Mouse (Mus musculus) heart, embryonic 16.5 days (tissue): ENCODE results near the gene Rpa1. TPM values are rescaled to one million over a fixed set of nuclear protein-coding genes. Genes with fewer than 3 reads are reported as not detected.
"Not testable (repeated sequence)": the region's sequence is repeated elsewhere in the genome, so short reads cannot be mapped to it uniquely, and the experiment has no call there.

ENCODE experiments used
- ATAC-seq: fragments of 200-750 bp; cut with Nextera tagmentation; replicated peaks from 2 replicates; pipeline ENCODE4 v1.8.0; 2017; ENCODE audit warnings: moderate number of reproducible peaks; ENCODE audit not compliant: insufficient read depth, low FRiP score; ENCODE audit errors: extremely low read depth
- H3K27ac ChIP-seq: fragments of 300-500 bp; sonication (generic); 2 replicates; pipeline ENCODE4 v1.5.1; 2014; ENCODE audit warnings: mild to moderate bottlenecking, low read length, control low read depth, moderate library complexity
- H3K27me3 ChIP-seq: fragments of 300-500 bp; sonication (generic); 2 replicates; pipeline ENCODE4 v1.6.1; 2014; ENCODE audit warnings: low read length, mixed read lengths; ENCODE audit not compliant: control insufficient read depth, insufficient read depth
- H3K36me3 ChIP-seq: fragments of 300-500 bp; sonication (generic); 2 replicates; pipeline ENCODE4 v1.6.1; 2014; ENCODE audit not compliant: control insufficient read depth, insufficient read depth
- H3K4me1 ChIP-seq: fragments of 300-500 bp; sonication (generic); 2 replicates; pipeline ENCODE4 v1.6.1; 2014; ENCODE audit warnings: low read length, mixed read lengths; ENCODE audit not compliant: control insufficient read depth, insufficient read depth
- H3K4me2 ChIP-seq: fragments of 300-500 bp; sonication (generic); 2 replicates; pipeline ENCODE4 v1.6.1; 2014; ENCODE audit warnings: low read depth, mild to moderate bottlenecking, control low read depth, low read length
- H3K4me3 ChIP-seq: fragments of 300-500 bp; sonication (generic); 2 replicates; pipeline ENCODE4 v1.5.1; 2014; ENCODE audit warnings: mild to moderate bottlenecking, control low read depth, low read length
- H3K9ac ChIP-seq: fragments of 300-500 bp; sonication (generic); 2 replicates; pipeline ENCODE4 v1.6.1; 2014; ENCODE audit warnings: low read length, control low read depth
- H3K9me3 ChIP-seq: fragments of 300-500 bp; sonication (generic); replicated peaks from 2 replicates; pipeline ENCODE4 v1.6.1; 2016; ENCODE audit warnings: low read length; ENCODE audit not compliant: control insufficient read depth
- WGBS: fragments of 180-500 bp; shearing (Covaris S2); extraction: QIAGEN DNeasy Blood & Tissue Kit; methylation state at CpG from one replicate; pipeline ENCODE4 v1.1.7; 2014; 5-methylcytosine and 5-hydroxymethylcytosine counted together
- polyA plus RNA-seq: library from polyadenylated mRNA; unstranded; fragments of >200 nt; fragmentation: Nextera tagmentation; extraction: Ambion mirVana; gene quantifications from 2 replicates; pipeline ENCODE4 v1.2.1, GENCODE M21; 2015

The Rpa1 gene
- polyA plus RNA-seq = 95.1 and 96.0 TPM in 2 replicates

DNA sequence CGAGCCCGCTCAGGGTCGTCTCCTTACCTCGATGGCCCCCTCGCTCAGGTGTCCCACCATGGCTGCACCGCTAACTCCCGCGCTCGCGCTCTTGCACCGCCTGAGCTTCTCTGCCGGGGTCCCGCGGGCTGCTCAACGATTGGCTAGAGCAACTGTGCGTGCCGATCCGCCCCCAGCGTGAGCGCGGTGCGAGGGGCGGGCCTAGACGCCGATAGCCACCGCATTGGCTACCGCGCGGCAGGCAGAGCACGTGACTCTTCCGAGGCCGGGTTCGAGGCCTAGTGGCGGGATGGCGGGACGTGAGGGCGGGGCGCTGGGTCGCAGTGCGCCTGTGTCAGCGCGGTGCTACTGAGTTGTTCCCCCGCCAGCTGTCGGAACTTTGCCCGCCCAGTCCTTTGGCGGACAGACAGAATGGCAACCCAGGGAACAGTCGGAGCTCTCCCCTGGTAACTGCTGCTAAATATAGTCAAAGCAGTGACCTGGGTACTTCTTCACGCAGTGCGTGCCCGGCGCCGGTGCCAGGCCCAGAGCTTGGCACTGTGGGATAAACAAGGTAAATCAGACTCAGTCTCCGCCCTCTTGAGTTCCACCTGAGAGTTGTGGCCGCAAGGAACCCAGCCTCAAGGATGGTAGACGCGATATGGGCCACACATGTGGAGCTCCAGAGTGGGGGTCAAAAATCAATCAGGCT is at the start of gene Rpa1, which contains the start of gene Smyd4:
Gene Rpa1 (minus strand): TSS at position 126 of the 691 bp plus-strand sequence.
Gene Smyd4 (plus strand): TSS at position 235 of the 691 bp plus-strand sequence.
- Histone ChIP-seq H3K27ac (peak within 1 kb of the TSS; percentile 96), H3K4me2 (peak within 1 kb of the TSS; percentile 94), H3K36me3 (no peaks in the 10 kb centered on the region), H3K9ac (peak within 1 kb of the TSS; percentile 88), H3K4me1 (peaks cover 26% of the 10 kb centered on the region), H3K4me3 (peak within 1 kb of the TSS; percentile 82), H3K27me3 (no peaks in the 10 kb centered on the region), H3K9me3 (no peaks in the 10 kb centered on the region)
- under 1% methylated on average over 56 of the region's 56 CpGs for WGBS
- ATAC-seq = peak; percentile 99

DNA sequence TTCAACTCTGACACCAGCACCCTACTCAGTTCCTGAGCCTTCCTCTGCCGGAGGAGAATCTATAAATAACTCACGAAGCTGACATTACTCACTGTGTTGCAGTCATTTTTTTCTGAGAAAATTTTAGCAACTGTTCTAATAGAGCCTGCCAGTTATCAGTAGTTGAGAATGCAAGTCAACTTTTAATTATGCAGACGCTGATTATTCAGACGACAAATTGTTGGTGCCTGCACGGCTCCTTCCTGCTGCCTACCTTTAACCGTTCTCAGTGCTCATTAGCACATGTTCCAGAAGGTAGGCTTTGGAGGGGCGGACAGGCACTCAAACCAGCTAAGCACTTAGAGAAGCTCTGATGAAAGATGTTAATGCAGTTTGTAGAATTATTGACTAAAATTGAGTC is 49.3 kb upstream of the Rpa1 start:
- H3K36me3 ChIP-seq = peaks cover 6% of the 10 kb centered on the region; the same call in 1 of the 2 replicates

DNA sequence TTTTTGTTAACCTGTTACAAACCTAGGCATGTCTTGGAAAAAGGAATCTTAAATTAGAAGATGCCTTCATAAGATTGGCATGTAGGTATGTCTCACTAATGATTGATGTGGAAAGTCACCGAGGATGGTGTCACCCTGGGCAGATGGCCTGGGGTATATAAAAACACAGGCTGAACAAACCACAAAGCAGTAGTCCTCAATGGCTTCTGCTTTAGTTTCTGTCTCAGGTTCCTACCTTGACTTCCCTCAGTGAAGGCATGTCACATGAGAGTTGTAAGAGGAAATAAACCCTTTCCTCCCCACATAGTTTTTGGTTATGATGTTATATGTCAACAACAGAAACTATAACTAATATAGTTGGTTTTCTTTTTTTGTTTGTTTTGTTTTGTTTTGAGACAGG is 47.5 kb upstream of the Rpa1 start:
- no peak overlapping the region for H3K4me3 ChIP-seq
- H3K36me3 ChIP-seq = peaks cover 6% of the 10 kb centered on the region; the same call in 1 of the 2 replicates
- WGBS = 49% methylated on average over 1 of the region's 1 CpGs
- no peak for ATAC-seq
- no peak overlapping the region for H3K9ac ChIP-seq
- no peaks in the 10 kb centered on the region for H3K9me3 ChIP-seq
- no peak overlapping the region for H3K4me2 ChIP-seq
- peaks cover 9% of the 10 kb centered on the region for H3K4me1 ChIP-seq
- H3K27ac ChIP-seq = no peak overlapping the region
- no peaks in the 10 kb centered on the region for H3K27me3 ChIP-seq

More for the DNA sequence above, 49.3 kb upstream of the Rpa1 start:
- no peaks in the 10 kb centered on the region for H3K9me3 ChIP-seq
- peak overlapping the region; percentile 39 for H3K4me2 ChIP-seq
- 0 out of 2 replicates have a peak overlapping the region, but pooled peaks have one; percentile 45 for H3K27ac ChIP-seq
- peak; percentile 37; the same call in 1 of the 2 replicates for ATAC-seq
- peaks cover 11% of the 10 kb centered on the region for H3K4me1 ChIP-seq
- 37% methylated on average over 7 of the region's 7 CpGs for WGBS
- H3K27me3 ChIP-seq = no peaks in the 10 kb centered on the region
- no peak overlapping the region for H3K4me3 ChIP-seq
- no peak overlapping the region for H3K9ac ChIP-seq

DNA sequence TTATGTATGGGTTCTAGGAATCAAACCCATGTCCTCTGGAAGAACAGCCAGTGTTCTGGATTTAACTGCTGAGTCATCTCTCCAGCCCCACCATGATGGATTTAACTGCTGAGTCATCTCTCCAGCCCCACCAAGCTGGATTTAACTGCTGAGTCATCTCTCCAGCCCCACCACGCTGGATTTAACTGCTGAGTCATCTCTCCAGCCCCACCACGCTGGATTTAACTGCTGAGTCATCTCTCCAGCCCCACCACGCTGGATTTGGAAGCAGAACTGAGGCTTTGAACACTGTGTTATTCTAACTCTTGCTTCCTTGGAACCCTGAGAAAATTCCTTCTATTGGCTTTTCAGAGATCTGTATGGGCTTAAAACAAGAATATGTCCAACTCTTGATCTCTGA is 35.4 kb upstream of the Rpa1 start:
- ATAC-seq, H3K4me1 ChIP-seq, H3K4me2 ChIP-seq, H3K4me3 ChIP-seq, H3K9ac ChIP-seq, H3K27ac ChIP-seq, H3K27me3 ChIP-seq, H3K9me3 ChIP-seq: not testable (repeated sequence)
- H3K36me3 ChIP-seq = peaks cover 11% of the 10 kb centered on the region; the same call in 1 of the 2 replicates
- 48% methylated on average over 3 of the region's 3 CpGs for WGBS

DNA sequence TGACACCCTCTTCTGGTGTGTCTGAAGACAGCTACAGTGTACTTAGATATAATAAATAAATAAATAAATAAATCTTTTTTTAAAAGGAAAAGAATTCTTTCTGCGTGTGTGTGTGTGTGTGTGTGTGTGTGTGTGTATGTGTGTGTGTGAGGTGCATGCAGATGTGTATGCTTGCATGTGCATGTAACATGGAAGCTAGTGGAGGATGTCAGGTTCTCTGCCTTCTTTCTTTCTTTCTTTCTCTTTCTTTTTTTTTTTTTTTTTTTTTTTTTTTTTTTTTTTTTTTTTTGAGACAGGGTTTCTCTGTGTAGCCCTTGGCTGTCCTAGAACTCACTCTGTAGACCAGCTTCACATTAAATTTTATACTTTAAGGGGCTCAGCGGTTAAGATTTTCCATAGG is 30.7 kb upstream of the Rpa1 start:
- ATAC-seq, H3K4me3 ChIP-seq, H3K27me3 ChIP-seq, H3K4me2 ChIP-seq, H3K9ac ChIP-seq, H3K27ac ChIP-seq, H3K36me3 ChIP-seq, H3K9me3 ChIP-seq, H3K4me1 ChIP-seq: not testable (repeated sequence)
- WGBS = 91% methylated on average over 2 of the region's 2 CpGs

DNA sequence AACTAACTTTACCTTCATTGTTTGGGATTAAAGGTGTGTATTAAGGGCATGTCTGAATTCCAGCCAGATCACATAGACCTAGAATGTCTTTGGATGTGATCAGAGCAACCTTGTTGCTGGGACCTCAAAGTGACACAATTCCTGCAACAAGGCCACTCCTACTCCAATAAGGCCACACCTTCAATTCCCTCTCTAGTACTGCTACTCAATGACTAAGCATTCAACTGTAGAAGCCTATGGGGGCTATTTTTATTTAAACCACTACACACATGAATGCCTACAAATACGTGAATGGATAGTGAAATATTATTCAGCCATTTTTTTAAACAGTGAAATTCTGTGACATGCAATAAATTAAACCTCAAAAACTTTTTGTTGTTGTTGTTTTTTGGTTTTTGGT is 29.0 kb upstream of the Rpa1 start:
- H3K4me1 ChIP-seq = no peaks in the 10 kb centered on the region
- H3K4me2 ChIP-seq = no peak overlapping the region
- H3K9ac ChIP-seq = no peak overlapping the region
- no peak overlapping the region for H3K27ac ChIP-seq
- WGBS = 93% methylated on average over 1 of the region's 1 CpGs
- no peaks in the 10 kb centered on the region for H3K27me3 ChIP-seq
- no peak for ATAC-seq
- H3K4me3 ChIP-seq = no peak overlapping the region
- H3K36me3 ChIP-seq = 0 out of 2 replicates have a peak, but pooled peaks cover 2% of the 10 kb centered on the region
- no peaks in the 10 kb centered on the region for H3K9me3 ChIP-seq

DNA sequence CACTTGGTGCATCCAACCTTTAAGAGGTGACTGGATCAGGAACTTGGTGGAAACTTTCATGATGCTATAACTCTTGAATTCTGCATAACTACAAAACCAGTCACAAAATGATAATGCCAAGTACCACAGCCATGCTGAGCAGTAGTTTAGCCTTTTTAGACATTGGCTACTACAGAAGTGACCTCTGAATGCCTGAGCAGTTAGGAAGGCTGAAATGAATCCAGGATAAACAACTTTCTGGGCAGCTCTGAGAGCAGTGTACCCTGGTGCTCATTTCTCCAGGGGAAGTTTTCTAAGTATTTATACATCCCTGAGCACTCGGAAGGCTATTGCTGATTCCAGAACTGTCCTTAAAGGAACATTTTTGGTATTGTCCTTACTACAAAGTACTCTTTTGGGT is 7.4 kb upstream of the Rpa1 start:
- Histone ChIP-seq H3K27ac (no peak overlapping the region), H3K9me3 (no peaks in the 10 kb centered on the region), H3K9ac (no peak overlapping the region), H3K36me3 (peaks cover 6% of the 10 kb centered on the region; the same call in 1 of the 2 replicates), H3K27me3 (no peaks in the 10 kb centered on the region), H3K4me3 (no peak overlapping the region), H3K4me1 (no peaks in the 10 kb centered on the region; the same call in 1 of the 2 replicates), H3K4me2 (no peak overlapping the region)
- no peak for ATAC-seq
- WGBS = 90% methylated on average over 1 of the region's 1 CpGs

DNA sequence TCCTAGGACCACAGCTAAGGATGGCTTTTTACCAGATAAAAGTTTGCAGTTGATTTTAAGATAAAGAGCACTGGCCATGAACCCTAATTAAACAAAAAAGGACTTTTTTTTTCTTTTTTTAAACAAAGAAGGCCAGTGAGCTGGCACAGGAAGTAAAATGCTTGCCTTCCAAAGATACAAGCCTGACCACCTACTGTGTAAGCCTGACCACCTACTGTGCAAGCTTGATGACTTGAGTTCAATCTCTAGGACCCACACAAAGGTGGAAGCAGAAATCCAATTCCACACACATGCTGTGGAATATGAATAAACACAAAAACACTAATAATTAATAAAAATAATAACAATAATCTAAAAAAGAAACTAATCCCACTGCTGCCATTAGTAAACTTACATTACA is 3.1 kb upstream of the Rpa1 start:
- Histone ChIP-seq H3K9ac (no peak overlapping the region), H3K27ac (no peak overlapping the region)
- no peak for ATAC-seq

DNA sequence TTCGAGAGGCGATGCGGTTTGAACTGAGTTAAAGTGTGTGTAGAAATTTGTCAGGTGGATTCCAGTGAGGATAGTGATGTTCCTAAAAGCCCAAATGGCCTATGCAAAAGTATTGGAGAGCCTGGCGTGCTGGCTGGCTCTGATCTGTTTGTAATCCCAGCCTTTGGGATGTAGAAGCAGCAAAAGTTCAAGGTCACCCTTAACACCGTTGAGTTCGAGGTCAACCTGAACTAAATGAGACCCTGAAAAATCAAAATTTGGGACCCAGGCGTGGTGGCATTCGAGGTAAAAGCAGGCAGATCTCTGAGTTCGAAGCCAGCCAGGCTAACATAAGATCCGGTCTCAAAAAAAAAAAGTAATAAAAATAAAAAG is 752 bp upstream of the Rpa1 start:
- H3K4me1 ChIP-seq = peaks cover 23% of the 10 kb centered on the region
- peak overlapping the region; percentile 88 for H3K9ac ChIP-seq
- peak overlapping the region; percentile 82 for H3K4me3 ChIP-seq
- no peaks in the 10 kb centered on the region for H3K36me3 ChIP-seq
- peak overlapping the region; percentile 94 for H3K4me2 ChIP-seq
- peak overlapping the region; percentile 96 for H3K27ac ChIP-seq
- 43% methylated on average over 10 of the region's 10 CpGs for WGBS
- H3K27me3 ChIP-seq = no peaks in the 10 kb centered on the region
- ATAC-seq = no peak
- H3K9me3 ChIP-seq = no peaks in the 10 kb centered on the region

More for the DNA sequence above, 3.1 kb upstream of the Rpa1 start:
- H3K27me3 ChIP-seq = no peaks in the 10 kb centered on the region
- peaks cover 16% of the 10 kb centered on the region for H3K4me1 ChIP-seq
- peaks cover 1% of the 10 kb centered on the region; the same call in 1 of the 2 replicates for H3K36me3 ChIP-seq
- no peak overlapping the region for H3K4me3 ChIP-seq
- H3K4me2 ChIP-seq = no peak overlapping the region
- H3K9me3 ChIP-seq = no peaks in the 10 kb centered on the region
